Mouse (Mus musculus): ENCODE data around the gene Gm37419. TPM values are rescaled to one million over a fixed set of nuclear protein-coding genes. Genes with fewer than 3 reads are reported as not detected.

Gene Gm37419
- polyA plus RNA-seq (2012; ENCODE audit: low replicate concordance) = not detected in 2 replicates

DNA sequence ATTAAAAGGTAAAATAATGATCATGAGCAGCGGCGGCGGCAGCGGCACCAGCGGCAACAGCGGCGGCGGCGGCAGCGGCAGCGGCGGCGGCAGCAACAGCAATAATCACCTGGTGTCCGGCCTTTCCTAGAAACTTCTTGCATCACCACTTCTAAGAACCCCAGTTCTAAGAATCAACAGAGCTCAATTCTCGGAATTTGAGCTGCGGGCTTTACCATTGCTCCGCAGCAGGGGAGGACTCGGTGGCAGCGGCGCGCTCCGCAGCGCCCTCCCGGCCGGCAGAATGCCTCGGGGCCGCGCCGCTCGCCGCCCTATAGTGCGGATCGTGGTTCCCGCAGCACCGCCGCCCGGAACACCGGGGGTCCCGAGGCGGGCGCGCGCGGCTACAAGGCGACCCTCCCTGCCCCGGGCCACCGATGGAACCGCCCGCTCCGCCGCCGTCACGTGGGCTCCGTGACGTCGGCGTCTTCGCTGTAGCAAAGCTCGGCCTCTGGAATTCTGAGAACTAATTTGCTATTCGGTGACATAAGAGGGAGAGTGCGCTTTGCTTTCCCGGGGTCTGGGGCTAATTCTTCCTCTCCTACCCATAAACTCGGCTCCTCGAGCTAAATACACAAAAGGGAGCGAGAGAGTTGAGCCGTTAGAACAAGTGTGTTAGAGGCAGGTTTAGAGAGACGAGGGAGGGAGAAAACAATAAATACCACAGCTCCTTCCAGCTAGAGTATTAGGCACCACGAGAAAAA is at the start of gene Gm37419, which contains the start of gene Bcl6:
Gm37419 (plus strand) TSS at position 17 of the 743 bp plus-strand sequence.
Bcl6 (minus strand) TSS at position 387 of the 743 bp plus-strand sequence.

Other genes starting within 250 kb of the Gm37419 start
- gene Sst, start 97.5 kb upstream of the Gm37419 start, polyA plus RNA-seq (2012; ENCODE audit: low replicate concordance) = not detected in 2 replicates
- not detected in 2 replicates for gene Rtp2, start 56.1 kb upstream of the Gm37419 start, polyA plus RNA-seq (2012; ENCODE audit: low replicate concordance)
- gene Bcl6, start 370 bp downstream of the Gm37419 start, polyA plus RNA-seq (2012; ENCODE audit: low replicate concordance) = 7.7 and 8.6 TPM in 2 replicates